Mouse (Mus musculus): ENCODE measurements at regions not wholly inside any gene's neighbourhood (a gene's known extent, or its start where the extent isn't known, plus 50 kb on each side); places are given as distances from the start of the nearest gene placed in this dataset.
A peak's percentile ranks its signal among the peaks of the same experiment; 100 is the strongest.

DNA sequence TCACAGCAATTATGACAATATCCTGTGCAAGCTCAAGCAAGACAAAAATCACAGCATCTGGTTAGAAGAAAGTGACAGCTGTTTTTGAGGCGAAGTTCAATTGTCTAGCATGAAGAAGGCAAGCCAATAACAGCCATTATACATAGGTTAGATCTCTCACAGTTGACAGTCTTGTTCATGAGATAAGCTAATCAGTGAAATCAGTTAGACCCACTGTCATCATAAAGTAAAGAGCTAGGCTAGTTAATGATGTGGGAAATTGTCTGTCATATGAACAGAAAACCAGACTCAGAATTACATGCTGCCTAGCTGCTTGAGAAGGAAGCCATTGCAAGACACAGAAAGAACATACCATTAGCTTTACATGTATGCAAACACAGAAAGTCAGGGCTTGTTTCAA lies 470.2 kb upstream of the 5930422O12Rik start:
- no peak for DNase-seq

DNA sequence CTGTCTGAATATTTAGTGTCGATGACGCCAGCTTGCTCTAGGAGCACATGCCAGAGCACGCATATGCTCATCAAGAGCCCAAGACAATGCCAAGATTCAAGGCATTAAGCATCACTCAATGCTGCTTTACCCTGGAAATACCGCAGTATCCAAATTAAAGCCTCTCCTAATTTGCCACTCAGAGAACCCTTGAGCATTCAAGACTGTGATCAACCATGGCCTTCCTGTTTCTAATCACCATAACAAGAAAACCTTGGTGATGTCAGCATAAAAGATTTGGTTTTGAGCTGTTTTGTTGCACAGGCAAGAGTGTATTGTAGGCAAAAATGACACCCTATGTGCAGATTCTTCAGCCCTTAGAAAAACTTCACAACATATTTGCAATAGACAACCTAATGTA lies 469.7 kb upstream of the 5930422O12Rik start:
- DNase-seq, result no peak

DNA sequence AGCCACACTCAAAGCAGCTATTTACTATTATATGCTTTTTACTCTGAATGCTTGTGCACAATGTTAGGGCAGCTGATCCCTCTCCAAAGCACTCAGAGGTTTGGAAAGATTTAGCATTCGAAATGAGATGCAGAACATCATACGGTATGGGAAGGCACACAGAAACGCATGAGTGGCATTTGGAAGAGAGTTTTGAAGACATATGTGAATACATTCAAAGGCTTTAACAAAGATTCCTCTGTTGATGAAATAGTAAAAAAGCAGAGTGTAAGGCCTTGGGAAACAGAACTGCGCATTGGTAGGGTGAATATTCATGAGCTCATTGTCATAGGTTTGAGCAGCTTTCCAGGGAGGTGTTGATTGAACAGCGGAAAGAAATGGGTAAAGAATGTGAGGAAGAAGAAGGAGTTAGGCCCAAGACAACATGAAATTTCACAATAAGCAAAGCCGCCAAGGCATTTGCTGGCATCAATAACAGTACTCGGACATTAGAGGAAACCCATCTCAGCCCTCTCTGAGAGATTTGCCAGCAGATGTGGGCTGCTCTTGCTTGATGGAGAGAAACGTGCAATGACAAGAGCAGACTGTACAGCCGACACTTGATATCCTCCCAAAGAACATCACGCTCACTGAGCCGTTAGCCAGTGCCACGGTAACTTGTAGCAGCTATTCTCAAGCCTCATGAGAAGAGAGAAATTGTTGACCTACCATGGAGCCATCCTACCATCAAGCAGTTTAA lies 469.0 kb upstream of the 5930422O12Rik start:
- no peak for DNase-seq

DNA sequence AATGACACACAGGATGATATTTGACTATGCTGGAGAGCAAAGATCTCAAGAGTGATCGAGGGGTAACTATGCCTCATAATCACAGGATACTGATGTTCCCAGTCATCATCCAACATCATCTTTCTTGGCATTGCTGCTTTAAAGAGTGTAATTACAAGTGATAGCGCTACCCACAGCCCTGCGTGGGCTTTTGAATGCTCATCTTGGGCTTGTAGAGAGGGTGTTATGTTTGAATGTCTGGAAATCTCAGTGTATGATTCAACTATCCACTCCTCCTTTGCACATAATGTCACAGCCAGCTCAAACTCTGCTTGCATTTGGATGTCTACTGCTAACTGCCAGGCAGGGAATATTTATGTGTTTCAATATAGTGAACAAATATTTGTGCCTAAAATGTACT lies 438.3 kb upstream of the 5930422O12Rik start:
- DNase-seq, result no peak

DNA sequence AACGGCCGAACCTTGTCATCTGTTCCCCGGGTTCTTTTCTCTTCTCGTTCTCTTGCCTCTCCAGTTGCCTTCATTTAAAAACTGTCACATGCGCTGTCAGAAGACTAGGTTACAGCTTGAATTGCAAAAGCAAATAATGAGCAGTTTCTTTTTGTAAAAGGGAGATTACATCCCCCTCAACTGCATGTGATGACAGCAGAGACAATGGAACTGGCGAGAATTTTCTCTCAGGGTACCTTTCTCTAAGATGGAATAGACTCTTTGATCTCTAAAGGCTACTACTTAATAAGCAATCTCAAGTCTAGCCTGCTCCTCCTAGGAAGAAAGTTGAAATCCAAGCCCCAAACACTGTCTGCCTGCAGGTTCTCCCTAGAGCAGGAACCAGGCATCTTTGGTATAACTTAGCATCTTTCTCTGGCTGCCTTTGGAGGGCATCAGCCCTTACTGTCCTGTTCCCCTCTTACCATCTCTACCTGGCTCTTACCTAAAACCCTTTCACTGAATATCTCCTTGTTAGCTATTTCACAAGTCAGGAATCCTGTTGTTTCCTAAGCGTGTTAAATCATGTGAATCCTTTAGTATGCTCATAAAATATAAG lies 424.4 kb upstream of the 5930422O12Rik start:
- no peak for DNase-seq

DNA sequence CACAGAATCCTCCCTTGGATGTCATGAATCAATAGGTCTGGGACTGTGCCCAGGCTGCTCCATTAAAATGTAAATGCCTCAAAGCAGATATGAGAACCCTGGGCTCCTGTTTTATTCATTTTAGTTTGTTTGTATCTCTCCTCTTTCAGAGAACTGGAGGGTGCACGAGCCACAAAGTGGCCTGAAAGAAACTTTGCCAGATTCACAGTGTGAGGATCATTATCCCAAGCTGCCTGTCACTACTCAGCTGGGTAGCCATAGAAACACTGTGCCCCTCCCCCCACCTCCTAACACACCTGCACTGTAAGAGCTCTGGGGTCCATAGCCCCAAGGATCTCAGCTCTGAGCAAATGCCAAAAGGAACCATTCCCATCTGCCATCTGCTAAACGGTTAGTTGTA lies 423.9 kb upstream of the 5930422O12Rik start:
- no peak for DNase-seq

DNA sequence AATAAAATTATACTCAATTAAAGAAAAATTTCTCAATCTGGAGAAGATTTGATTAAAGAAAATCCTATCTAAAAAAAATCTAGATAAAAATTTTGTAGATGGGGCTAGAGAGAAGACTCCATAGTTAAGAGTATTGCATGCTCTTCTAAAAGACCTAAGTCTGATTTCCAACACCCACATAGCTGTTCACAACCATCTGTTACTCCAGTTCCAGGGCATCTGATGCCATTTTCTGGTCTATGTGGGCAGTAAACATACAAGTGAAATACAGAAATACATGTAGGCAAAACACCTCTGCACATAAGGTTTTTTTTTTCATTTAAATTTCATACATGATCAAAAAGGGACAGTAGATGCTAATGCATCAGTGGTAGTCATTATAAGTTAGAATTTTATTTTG lies 418.4 kb upstream of the 5930422O12Rik start:
- no peak for DNase-seq

DNA sequence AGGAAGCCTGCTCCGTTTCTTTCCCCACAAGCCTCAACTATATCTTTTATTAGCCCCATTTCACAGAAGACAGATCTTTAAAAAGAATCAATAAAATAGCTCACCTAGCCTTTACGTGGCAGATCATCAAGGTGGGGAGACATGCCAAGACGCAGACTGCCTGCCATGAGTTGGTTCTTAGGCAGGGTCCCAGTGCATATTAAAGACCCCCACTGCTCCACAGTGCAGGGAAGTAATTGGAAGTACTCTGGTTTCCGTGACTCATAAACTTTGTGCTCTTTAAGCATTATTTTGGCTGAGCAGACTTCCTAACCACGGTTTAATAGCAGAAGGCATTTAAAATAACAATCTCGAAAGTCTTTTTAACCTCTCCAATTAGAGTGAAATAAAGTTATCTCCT lies 415.7 kb upstream of the 5930422O12Rik start:
- DNase-seq, result no peak

DNA sequence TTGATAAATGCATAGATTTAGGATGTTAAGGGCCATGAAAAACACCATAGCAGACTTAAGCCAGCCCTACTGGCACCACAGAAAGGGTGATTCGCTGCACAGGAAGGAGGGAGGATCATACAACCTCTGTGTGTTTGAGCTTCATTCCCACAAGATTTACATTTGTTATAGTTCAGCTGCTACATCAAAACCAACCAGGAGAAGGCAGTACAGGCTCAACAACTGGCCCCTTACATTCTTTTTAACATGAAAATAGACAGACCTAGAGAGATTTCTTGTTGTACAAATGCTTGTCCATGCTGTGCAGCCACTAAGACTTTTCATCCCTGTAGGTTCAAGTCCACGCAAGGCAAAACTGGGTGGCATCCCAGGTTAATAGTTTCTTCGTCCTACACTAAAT lies 412.6 kb upstream of the 5930422O12Rik start:
- no peak for DNase-seq

DNA sequence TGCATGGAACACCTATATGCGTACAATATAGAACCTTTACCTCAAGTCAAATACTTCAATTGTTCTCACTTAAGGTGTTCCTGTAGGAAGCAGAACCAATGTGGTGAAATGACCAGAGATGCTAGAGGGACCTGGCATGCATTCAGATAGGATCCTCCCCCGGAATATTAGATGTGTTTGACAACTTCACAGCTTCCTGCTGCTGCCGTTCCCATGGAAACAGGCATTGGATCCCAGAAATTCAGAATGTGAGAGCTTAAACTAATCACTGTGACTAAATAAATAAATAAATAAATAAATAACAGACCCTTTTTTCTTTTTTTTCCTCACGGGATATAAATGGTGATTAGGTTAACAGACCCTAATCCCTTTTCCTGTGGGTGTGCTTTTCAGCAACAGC lies 401.5 kb upstream of the 5930422O12Rik start:
- no peak for DNase-seq

DNA sequence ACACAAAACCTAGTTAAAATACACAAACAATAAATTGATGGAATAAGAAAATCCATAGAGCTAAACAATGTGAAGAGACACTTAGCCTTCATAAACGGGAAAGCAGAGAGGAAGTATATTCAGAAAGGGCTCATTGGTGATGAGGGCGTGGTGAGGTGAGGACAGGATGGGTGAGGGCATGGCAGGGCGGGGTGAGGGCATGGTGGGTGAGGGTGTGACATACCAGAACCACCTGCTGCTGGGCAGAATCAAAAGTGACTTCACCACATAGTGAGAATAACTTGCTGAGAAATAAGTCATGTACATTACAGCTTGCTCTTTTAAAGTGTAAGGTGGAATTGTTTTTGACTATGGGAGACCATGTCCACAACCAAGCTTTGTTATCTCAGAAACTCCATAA lies 399.1 kb upstream of the 5930422O12Rik start:
- DNase-seq, result no peak

DNA sequence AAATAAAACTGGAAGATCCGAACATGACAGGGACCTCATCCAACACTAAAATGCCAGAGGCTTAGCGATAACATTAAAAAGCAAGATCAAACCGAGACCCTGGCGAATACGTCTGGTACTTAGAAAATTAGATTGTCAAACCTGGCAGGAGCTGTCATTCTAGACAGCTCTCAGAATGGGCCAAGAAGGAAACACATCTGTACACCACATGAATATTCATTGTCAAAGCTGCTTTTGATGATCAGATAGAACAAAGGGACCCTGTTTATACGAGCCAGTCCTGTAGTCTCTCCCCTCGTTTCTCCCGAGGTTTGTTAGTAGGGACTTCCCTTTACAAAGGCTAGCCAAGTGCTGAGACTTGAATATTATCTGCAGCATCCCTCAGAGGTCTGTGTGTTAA lies 376.5 kb upstream of the 5930422O12Rik start:
- DNase-seq, result no peak

DNA sequence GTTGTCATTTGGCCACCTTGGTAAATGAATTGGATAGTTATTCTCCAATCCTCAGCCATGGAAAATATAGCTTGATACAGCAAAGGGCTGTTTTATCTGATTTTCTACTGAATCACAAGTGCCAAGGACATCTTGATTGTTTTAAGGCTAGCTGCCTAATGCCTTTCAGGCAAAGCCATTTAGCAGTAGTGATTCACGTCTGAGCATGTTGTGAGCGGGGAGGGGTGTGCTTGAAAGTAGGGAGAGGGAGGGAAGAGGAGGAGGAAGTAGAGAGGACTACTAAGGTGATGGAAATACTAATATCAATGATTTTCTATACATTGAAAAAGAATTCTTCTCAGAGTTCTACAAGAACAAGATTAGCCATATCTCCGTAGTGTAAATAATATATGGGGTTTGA lies 362.9 kb upstream of the 5930422O12Rik start:
- no peak for DNase-seq

DNA sequence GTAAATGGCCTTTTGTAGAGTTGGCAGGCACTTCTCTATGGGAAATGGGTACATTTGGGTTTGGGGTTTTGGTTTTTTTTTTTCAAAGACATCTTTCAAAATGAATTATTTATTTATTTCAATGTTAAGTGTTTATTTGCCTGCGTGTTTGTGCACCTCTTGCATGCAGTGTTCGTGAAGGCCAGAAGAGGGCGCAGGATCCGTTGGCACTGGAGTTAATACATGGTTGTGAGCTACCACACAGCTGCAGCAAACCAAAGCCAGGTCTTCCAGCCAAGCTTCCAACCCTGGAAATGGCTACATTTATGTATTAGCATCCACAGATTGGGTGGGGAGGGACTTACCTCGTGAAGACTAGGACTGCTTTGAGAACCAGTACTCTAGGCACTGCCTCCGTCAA lies 362.3 kb upstream of the 5930422O12Rik start:
- no peak for DNase-seq

DNA sequence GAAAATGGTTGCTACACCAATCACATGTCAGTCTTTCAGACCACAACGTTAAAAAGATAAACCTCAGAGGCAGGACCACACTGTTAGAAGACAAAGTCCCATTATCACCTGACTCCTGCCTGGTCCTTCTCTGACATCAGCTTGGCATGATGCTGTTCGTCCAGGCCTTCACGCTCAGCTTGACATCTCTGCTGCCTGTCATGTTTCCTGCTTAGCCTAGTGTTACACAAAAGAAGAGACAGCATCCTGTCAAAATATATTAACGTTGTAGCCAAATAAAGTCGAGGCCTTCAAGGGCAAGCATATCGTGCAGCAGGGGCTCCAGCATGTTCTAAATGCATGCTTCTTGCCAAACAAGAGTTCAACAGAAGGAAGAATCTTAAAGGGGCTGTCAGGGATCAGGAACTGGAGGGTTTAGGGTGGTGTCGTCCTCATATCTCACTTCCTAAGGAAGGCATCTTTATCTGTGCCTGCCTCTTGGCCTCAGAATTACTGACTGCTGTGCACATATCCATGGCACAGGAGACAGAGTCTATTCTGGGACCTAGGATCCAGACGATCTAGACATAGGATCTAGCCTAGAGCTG lies 361.0 kb upstream of the 5930422O12Rik start:
- no peak for DNase-seq

DNA sequence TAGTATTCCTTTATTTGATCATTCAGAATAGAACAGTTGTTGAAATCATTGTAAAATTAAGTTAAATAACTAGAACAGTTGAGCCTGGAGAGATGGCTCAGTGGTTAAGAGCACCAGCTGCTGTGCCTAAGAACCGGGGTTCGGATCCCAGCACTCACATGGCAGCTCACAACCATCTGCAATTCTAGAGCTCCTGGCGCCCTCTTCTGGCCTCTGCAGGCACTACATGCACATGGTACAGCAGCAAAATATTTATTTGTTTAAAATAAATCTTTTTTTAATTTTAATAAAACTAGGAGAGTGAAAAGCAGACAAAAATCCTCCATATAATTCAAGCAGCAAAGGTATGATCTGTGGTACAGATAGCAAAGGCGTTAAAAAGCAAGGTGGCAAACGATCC lies 360.0 kb upstream of the 5930422O12Rik start:
- DNase-seq, result no peak

DNA sequence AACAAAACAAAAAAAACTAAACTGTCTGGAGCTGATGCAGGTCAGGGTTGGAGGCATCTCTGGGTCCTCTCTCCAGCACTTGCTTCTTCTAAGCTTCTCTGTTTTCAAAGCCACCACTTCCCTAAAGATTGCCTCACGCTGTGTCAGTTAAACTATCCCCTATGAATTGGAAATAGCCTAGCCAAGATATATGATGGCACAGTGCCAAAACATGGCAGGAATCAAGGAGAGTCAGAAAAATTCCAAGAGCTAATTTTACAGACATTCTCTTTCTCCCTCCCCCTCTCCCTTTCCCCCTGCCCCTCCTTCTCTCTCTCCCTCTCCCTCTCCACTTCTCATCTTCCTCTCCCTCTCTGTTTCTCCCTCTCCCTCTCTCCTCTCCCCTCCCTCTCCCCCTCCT lies 353.3 kb upstream of the 5930422O12Rik start:
- no peak for DNase-seq

DNA sequence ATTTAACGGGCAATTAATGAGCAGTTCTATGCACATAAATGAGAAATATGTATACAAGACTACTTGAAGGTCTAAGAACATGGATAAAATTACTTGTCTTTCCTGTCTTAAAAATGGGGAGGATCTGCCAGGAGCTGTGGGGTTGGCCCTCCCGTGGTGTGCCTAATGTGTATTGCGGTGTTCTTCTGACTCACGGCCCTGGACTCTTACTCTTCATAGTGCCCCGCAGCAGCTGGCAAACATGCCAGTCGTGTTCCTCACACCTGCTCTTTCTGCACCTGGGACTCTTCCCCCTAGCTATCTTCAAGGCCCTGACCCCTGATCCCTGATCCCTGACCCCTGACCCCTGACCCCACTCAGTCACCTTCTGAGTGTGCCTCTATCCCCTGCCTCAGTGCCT lies 352.3 kb upstream of the 5930422O12Rik start:
- DNase-seq, result no peak

DNA sequence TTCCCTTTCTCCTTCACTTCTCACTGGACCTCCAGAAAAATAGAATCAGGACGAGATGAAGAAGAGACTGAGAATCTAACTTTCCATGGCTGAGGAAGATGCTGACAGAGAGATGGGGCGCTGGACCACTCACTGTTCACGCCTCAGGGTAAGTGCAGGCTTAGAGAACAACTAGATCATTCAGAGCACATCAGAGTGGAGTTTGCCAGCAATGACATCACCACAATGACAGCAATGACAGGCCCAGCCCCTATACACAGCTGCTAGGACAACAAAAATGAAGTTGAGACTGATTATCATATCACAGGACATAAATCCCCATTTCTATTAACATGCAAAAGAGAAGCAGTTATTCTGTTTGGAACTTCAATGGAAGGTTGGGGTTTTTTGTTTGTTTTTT lies 350.4 kb upstream of the 5930422O12Rik start:
- DNase-seq, result no peak

DNA sequence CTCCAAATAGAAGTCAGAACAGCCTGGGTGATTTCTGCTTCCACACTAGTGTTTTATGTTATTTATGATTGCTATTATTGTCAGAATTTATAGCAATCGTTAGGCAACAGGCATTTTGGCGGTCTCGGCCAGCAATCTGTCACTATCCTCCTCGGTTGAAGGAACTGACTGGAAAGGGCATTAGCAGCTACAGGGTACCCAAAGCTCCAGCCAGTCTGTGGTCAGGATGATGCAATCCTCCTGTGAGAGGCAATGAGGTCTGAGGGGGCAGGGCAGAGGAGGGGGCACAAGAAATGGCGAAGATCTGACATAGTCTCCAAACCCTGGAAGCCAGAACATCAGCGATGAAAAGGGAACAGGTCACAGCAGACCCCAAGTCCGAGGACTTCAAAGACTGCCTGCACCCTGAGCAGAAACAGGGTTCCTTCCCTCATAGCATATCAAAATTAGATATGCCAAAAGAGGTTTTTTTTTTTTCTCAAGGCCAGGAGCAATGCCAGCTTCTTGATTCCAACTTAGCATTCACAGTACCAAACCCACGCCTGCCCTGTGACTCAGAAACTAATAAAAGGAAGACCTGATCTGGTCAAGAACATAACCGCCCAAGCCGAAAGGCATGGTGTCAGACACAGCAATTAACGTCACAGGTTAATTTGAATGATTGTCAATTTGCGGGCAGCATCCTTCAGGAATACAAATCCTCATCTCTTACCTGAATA lies 348.5 kb upstream of the 5930422O12Rik start:
- peak in 1 of 2 experiments; percentile 12 for DNase-seq

DNA sequence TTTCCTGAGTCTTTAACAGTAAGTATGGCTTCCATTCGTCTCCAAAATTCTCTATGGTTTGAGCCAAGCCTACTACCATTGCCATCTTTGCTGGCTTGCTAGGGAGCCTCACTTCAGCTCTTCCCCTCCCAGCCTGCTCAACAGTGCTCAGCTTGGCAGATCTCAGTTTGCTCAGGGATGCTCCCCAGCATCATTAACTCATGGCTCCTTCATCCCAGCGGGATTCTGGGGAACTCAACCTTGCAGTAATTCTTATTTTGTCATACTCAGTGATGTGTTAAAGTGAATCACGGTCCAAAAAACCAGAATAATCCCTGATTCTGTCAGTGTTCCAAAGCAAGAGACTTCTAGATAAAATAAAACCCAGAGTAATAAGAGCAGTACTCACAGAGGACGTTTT lies 346.6 kb upstream of the 5930422O12Rik start:
- no peak for DNase-seq

DNA sequence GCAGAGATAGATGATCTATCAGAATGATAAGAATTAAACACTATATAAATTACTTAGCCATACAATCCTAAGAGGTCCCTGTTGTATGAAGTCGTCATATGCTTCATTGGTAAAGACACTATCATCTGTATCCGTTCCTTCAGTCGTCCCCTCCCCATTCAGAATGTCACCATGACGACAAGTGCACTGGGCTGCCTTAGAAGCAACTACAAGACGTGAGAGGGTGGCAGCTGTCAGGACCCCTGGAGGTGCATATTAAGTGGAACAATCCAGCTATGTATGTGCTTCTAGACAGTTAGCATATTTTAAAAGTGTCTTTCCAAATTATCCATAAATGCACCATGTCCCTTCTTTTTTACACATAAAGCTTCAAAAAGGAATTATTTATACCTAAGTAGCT lies 343.0 kb upstream of the 5930422O12Rik start:
- no peak for DNase-seq

DNA sequence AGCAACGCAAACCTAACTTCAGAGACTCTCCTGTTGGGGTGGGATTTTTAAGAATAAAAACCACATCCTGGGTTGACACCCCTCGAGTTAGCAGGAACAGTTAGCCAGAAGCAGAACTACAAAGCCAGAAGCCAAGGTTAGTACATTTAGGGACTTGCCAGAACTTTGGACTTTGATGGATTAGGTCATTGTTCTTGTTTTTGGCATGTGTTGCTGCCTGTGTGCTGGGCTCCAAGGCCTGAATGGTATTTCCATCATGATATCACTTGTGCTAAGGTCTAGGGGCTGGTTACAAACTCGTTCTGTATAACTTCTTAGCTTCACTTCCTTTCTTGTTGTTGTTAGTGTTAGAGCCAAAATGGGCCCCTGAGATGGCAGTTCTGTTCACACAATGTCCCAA lies 338.8 kb upstream of the 5930422O12Rik start:
- DNase-seq, result no peak

DNA sequence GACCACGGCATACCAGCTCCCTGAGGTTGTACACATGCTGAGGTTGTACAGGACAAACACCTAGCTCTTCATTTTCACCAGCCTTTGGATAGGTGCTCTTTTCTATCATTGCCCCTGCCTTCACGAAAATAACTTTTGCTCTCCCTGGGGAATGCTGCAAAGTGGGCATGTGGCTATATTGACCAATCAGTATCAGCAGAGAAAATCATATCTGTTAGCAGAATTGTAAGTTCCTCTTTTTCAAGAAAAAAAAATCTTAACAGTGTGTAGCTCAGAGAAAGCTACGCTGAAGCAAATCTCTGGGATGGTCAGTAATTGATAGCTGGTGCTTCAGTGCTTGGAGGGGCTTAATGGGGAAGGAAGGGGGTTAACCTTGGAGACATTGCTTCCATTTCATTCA lies 319.6 kb upstream of the 5930422O12Rik start:
- DNase-seq, result no peak

Data from cerebellum, postnatal 25 days (tissue).